Comparison of ENCODE assay signal across 8 mouse cellular contexts in genomic region chr12:35824587-35824987, GRCm38 (mm10).
A peak's percentile ranks its signal among the peaks of the same experiment; 100 is the strongest.
DNase-seq lines count a peak whose midpoint lies in the region; ATAC-seq and TF ChIP-seq lines count a peak whose summit lies in the region.

No protein-coding gene starts in this region.

- ATAC-seq in intestine, embryonic 14.5 days (replicated peaks; ENCODE audit: low FRiP score, low TSS enrichment, low read depth): peak; percentile 43; the same call in 1 of the 2 replicates
- no peak; the same call in 1 of the 2 replicates for ATAC-seq in intestine, postnatal 0 days
- peak; percentile 63 for ATAC-seq in hindbrain, embryonic 15.5 days (ENCODE audit: low FRiP score, low read depth)
- peak; percentile 72 for ATAC-seq in monocyte, adult 5-6 weeks (replicated peaks; ENCODE audit: insufficient number of reproducible peaks, low FRiP score, low TSS enrichment, poor library complexity, severe bottlenecking)
- no peak for ATAC-seq in liver, embryonic 11.5 days (replicated peaks; ENCODE audit: low FRiP score)
- ATAC-seq in neural tube, embryonic 15.5 days (ENCODE audit: low FRiP score): no peak

- DNase-seq in intestine, embryonic 14.5 days (ENCODE audit: low spot score): no peak
- DNase-seq in embryo, embryonic 10.5 days (ENCODE audit: low spot score): peak; percentile 62
- no peak for DNase-seq in liver, embryonic 11.5 days (ENCODE audit: low spot score)
- DNase-seq in retina, postnatal 1 day: no peak

- no peak overlapping the region for H3K4me2 ChIP-seq in intestine, embryonic 14.5 days (ENCODE audit: low read length)
- no peak overlapping the region for H3K4me2 ChIP-seq in intestine, postnatal 0 days (replicated peaks; ENCODE audit: low read depth)
- no peak overlapping the region for H3K4me2 ChIP-seq in hindbrain, embryonic 15.5 days
- H3K4me2 ChIP-seq in liver, embryonic 11.5 days: no peak overlapping the region
- H3K4me2 ChIP-seq in neural tube, embryonic 15.5 days: no peak overlapping the region

- no peak overlapping the region for H3K4me3 ChIP-seq in intestine, embryonic 14.5 days (ENCODE audit: low read depth, low read length)
- no peak overlapping the region for H3K4me3 ChIP-seq in intestine, postnatal 0 days (ENCODE audit: low read depth, low read length)
- H3K4me3 ChIP-seq in hindbrain, embryonic 15.5 days: no peak overlapping the region
- H3K4me3 ChIP-seq in liver, embryonic 11.5 days (ENCODE audit: low read depth, low read length): no peak overlapping the region
- H3K4me3 ChIP-seq in neural tube, embryonic 15.5 days (replicated peaks): no peak overlapping the region

- H3K27me3 ChIP-seq in intestine, embryonic 14.5 days (replicated peaks; ENCODE audit: control insufficient read depth, insufficient read depth, low read length): no peaks in the 10 kb centered on the region
- no peaks in the 10 kb centered on the region for H3K27me3 ChIP-seq in intestine, postnatal 0 days (replicated peaks; ENCODE audit: control insufficient read depth, insufficient read depth, low read length)
- H3K27me3 ChIP-seq in hindbrain, embryonic 15.5 days: no peaks in the 10 kb centered on the region
- no peaks in the 10 kb centered on the region for H3K27me3 ChIP-seq in liver, embryonic 11.5 days (replicated peaks; ENCODE audit: control insufficient read depth, insufficient read depth, low read length)
- no peaks in the 10 kb centered on the region for H3K27me3 ChIP-seq in neural tube, embryonic 15.5 days (replicated peaks)

- WGBS in intestine, embryonic 14.5 days: 11% methylated on average over 5 of the region's 5 CpGs
- 9% methylated on average over 5 of the region's 5 CpGs for WGBS in intestine, postnatal 0 days
- 41% methylated on average over 5 of the region's 5 CpGs for WGBS in hindbrain, embryonic 15.5 days
- 30% methylated on average over 5 of the region's 5 CpGs for WGBS in liver, embryonic 11.5 days
- 43% methylated on average over 5 of the region's 5 CpGs for WGBS in neural tube, embryonic 15.5 days

- 0 out of 2 replicates have a peak, but pooled peaks cover 3% of the 10 kb centered on the region for H3K4me1 ChIP-seq in intestine, embryonic 14.5 days (replicated peaks; ENCODE audit: control insufficient read depth, insufficient read depth, low read length)
- H3K4me1 ChIP-seq in intestine, postnatal 0 days (replicated peaks; ENCODE audit: control insufficient read depth, insufficient read depth, low read length): peaks cover 4% of the 10 kb centered on the region; the same call in 1 of the 2 replicates
- no peaks in the 10 kb centered on the region for H3K4me1 ChIP-seq in hindbrain, embryonic 15.5 days (replicated peaks)
- H3K4me1 ChIP-seq in liver, embryonic 11.5 days (replicated peaks; ENCODE audit: control insufficient read depth, insufficient read depth, low read length): no peaks in the 10 kb centered on the region
- H3K4me1 ChIP-seq in neural tube, embryonic 15.5 days: 0 out of 2 replicates have a peak, but pooled peaks cover 3% of the 10 kb centered on the region

- H3K9ac ChIP-seq in intestine, embryonic 14.5 days (ENCODE audit: low read length): no peak overlapping the region
- no peak overlapping the region for H3K9ac ChIP-seq in intestine, postnatal 0 days (ENCODE audit: low read depth, low read length)
- no peak overlapping the region for H3K9ac ChIP-seq in hindbrain, embryonic 15.5 days
- no peak overlapping the region for H3K9ac ChIP-seq in liver, embryonic 11.5 days (ENCODE audit: low read depth, low read length)
- H3K9ac ChIP-seq in neural tube, embryonic 15.5 days (replicated peaks): no peak overlapping the region

- no peaks in the 10 kb centered on the region for H3K36me3 ChIP-seq in intestine, embryonic 14.5 days (ENCODE audit: control insufficient read depth, insufficient read depth, low read length)
- no peaks in the 10 kb centered on the region for H3K36me3 ChIP-seq in intestine, postnatal 0 days (ENCODE audit: control insufficient read depth, insufficient read depth)
- H3K36me3 ChIP-seq in hindbrain, embryonic 15.5 days: no peaks in the 10 kb centered on the region
- no peaks in the 10 kb centered on the region for H3K36me3 ChIP-seq in liver, embryonic 11.5 days (ENCODE audit: control insufficient read depth, insufficient read depth, low read length)
- no peaks in the 10 kb centered on the region for H3K36me3 ChIP-seq in neural tube, embryonic 15.5 days

- H3K27ac ChIP-seq in intestine, embryonic 14.5 days (ENCODE audit: low read depth): peak overlapping the region; percentile 34; the same call in 1 of the 2 replicates
- H3K27ac ChIP-seq in intestine, postnatal 0 days (ENCODE audit: low read depth, low read length): no peak overlapping the region
- H3K27ac ChIP-seq in hindbrain, embryonic 15.5 days (replicated peaks): no peak overlapping the region
- no peak overlapping the region for H3K27ac ChIP-seq in liver, embryonic 11.5 days (ENCODE audit: low read depth, low read length)
- no peak overlapping the region for H3K27ac ChIP-seq in neural tube, embryonic 15.5 days (replicated peaks)

- H3K9me3 ChIP-seq in intestine, embryonic 14.5 days (ENCODE audit: control insufficient read depth, low read length): no peaks in the 10 kb centered on the region
- H3K9me3 ChIP-seq in intestine, postnatal 0 days (ENCODE audit: control insufficient read depth): no peaks in the 10 kb centered on the region
- no peaks in the 10 kb centered on the region for H3K9me3 ChIP-seq in hindbrain, embryonic 15.5 days
- H3K9me3 ChIP-seq in liver, embryonic 11.5 days (ENCODE audit: control insufficient read depth, low read length): no peaks in the 10 kb centered on the region
- no peaks in the 10 kb centered on the region for H3K9me3 ChIP-seq in neural tube, embryonic 15.5 days (replicated peaks)

- no peak for TF ChIP-seq CTCF in intestine, postnatal 0 days (IDR thresholded peaks at IDR 0.05; ENCODE audit: low read depth)

Comparison
In these comparisons a context has a peak if more than half of its experiments do, and no peak if none do; other contexts are left out.
1. ATAC-seq: peak in intestine, embryonic 14.5 days (single experiment), hindbrain, embryonic 15.5 days (single experiment) and monocyte, adult 5-6 weeks (single experiment); none in intestine, postnatal 0 days (single experiment), liver, embryonic 11.5 days (single experiment) and neural tube, embryonic 15.5 days (single experiment).